Mouse (Mus musculus): Measurements from ENCODE around the gene Chn2.

Chn2 gene

GRCm38 (mm10) chr6:54200031-54200722 lies 160.8 kb downstream of the Chn2 start:
- DNase-seq (ENCODE audit: low spot score in 2 of 2) = no peak

- DNase-seq (ENCODE audit: low spot score in 2 of 2) = no peak
Observed at GRCm38 (mm10) chr6:54202311-54203020, 163.1 kb downstream of the Chn2 start.

- DNase-seq (ENCODE audit: low spot score in 2 of 2) = no peak
Observed at GRCm38 (mm10) chr6:54203316-54203715, 164.0 kb downstream of the Chn2 start.

GRCm38 (mm10) chr6:54203926-54204325 lies 164.6 kb downstream of the Chn2 start:
- DNase-seq (ENCODE audit: low spot score in 2 of 2) = no peak

GRCm38 (mm10) chr6:54204931-54205330 lies 165.6 kb downstream of the Chn2 start:
- DNase-seq (ENCODE audit: low spot score in 2 of 2) = no peak

- DNase-seq (ENCODE audit: low spot score in 2 of 2) = no peak
Observed at GRCm38 (mm10) chr6:54205471-54205870, 166.1 kb downstream of the Chn2 start.

- no peak for DNase-seq (ENCODE audit: low spot score in 2 of 2)
Observed at GRCm38 (mm10) chr6:54206221-54206738, 166.9 kb downstream of the Chn2 start.

GRCm38 (mm10) chr6:54208786-54209185 lies 169.4 kb downstream of the Chn2 start:
- DNase-seq (ENCODE audit: low spot score in 2 of 2) = no peak

GRCm38 (mm10) chr6:54210971-54211370 lies 171.6 kb downstream of the Chn2 start:
- no peak for DNase-seq (ENCODE audit: low spot score in 2 of 2)

- DNase-seq (ENCODE audit: low spot score in 2 of 2) = no peak
Observed at GRCm38 (mm10) chr6:54211939-54212338, 172.6 kb downstream of the Chn2 start.

- DNase-seq (ENCODE audit: low spot score in 2 of 2) = no peak
Observed at GRCm38 (mm10) chr6:54213743-54214142, 174.4 kb downstream of the Chn2 start.

GRCm38 (mm10) chr6:54215636-54216035 lies 176.3 kb downstream of the Chn2 start:
- DNase-seq (ENCODE audit: low spot score in 2 of 2) = no peak

- DNase-seq (ENCODE audit: low spot score in 2 of 2) = no peak
Observed at GRCm38 (mm10) chr6:54216512-54216911, 177.2 kb downstream of the Chn2 start.

GRCm38 (mm10) chr6:54220124-54220523 lies 180.8 kb downstream of the Chn2 start:
- DNase-seq (ENCODE audit: low spot score in 2 of 2) = no peak

GRCm38 (mm10) chr6:54223529-54223928 lies 184.2 kb downstream of the Chn2 start:
- no peak for DNase-seq (ENCODE audit: low spot score in 2 of 2)

GRCm38 (mm10) chr6:54224325-54224724 lies 185.0 kb downstream of the Chn2 start:
- no peak for DNase-seq (ENCODE audit: low spot score in 2 of 2)

- no peak for DNase-seq (ENCODE audit: low spot score in 2 of 2)
Observed at GRCm38 (mm10) chr6:54225327-54225726, 186.0 kb downstream of the Chn2 start.

- DNase-seq (ENCODE audit: low spot score in 2 of 2) = no peak
Observed at GRCm38 (mm10) chr6:54227061-54227460, 187.7 kb downstream of the Chn2 start.

GRCm38 (mm10) chr6:54228421-54228820 lies 189.1 kb downstream of the Chn2 start:
- no peak for DNase-seq (ENCODE audit: low spot score in 2 of 2)

- DNase-seq (ENCODE audit: low spot score in 2 of 2) = no peak
Observed at GRCm38 (mm10) chr6:54228874-54229273, 189.5 kb downstream of the Chn2 start.

GRCm38 (mm10) chr6:54231769-54232558 lies 192.6 kb downstream of the Chn2 start:
- DNase-seq (ENCODE audit: low spot score in 2 of 2) = no peak

GRCm38 (mm10) chr6:54236441-54236840 lies 197.1 kb downstream of the Chn2 start:
- no peak for DNase-seq (ENCODE audit: low spot score in 2 of 2)
